Mouse (Mus musculus): ENCODE measurements around the gene Stxbp2. TPM values are rescaled to one million over a fixed set of nuclear protein-coding genes. Genes with fewer than 3 reads are reported as not detected.
A peak's percentile ranks its signal among the peaks of the same experiment; 100 is the strongest.

The Stxbp2 gene
- total RNA-seq, 2 experiments from 2014 or later, result 87.5 to 98.8 TPM

- no peak for DNase-seq (ENCODE audit: low spot score in 2 of 2)
Measured at GRCm38 (mm10) chr8:3628014-3628413, 2.7 kb upstream of the Stxbp2 start.

DNA sequence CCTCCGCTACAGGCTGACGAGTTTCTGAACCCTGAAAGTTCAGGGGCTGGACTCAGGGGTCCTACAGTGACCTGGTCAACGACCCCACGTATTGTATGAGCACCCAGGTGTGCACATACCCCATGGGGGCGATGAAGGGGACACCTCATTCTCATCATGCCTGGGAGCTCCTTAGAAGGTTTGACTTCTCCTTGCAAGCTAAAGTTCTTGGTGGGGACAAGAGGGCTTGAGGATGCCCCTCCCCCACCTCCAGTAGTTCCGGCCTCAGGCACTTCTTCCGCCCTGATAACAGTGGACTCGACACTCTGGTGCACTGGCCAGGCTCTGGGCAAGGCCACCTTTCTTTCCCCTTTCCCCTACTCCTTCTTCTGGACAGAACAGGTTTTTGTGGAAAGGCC, 722 bp downstream of the Stxbp2 start:
- DNase-seq (ENCODE audit: low spot score in 2 of 2), result no peak

DNA sequence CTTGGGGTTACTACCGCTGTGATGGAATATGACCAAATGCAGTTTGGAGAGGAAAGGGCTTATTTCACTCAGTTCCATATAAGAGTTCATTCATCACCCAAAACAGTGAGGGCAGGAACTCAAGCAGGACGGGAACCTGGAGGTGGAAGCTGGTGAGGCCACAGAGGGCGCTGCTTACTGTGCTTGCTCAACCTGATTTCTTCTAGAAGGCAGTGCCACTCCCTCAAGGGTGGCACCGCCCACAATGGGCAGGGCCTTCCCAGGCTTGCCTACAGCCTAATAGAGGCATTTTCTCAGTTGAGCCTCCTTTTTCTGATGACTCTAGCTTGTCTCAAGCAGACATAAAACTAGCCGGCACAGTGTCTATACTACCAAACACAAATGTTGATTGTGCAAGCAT, 15.0 kb downstream of the Stxbp2 start:
- peak; percentile 24 to 42 for DNase-seq (ENCODE audit: low spot score in 2 of 2)

GRCm38 (mm10) chr8:3646824-3647531, 16.2 kb downstream of the Stxbp2 start:
- no peak for DNase-seq (ENCODE audit: low spot score in 2 of 2)

DNA sequence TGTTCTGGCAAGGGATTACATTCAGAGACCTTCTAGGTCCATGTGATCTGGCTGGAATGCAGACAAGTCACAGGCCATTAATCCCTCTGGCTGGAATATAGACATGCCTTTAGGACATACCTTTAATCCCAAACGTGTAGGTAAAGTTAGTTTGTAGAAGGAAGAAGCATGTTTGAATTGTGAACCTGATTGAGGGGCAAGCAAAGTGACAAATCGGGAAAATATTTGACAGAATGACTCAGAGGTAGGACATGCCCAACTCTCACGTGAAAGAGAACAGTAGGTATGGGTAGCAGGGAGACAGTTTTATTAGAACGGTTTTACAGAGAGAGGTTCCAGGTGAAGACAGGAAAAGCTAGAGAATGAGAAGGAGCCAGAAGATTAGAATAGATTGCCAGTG, 16.8 kb downstream of the Stxbp2 start:
- DNase-seq (ENCODE audit: low spot score in 2 of 2), result no peak

DNA sequence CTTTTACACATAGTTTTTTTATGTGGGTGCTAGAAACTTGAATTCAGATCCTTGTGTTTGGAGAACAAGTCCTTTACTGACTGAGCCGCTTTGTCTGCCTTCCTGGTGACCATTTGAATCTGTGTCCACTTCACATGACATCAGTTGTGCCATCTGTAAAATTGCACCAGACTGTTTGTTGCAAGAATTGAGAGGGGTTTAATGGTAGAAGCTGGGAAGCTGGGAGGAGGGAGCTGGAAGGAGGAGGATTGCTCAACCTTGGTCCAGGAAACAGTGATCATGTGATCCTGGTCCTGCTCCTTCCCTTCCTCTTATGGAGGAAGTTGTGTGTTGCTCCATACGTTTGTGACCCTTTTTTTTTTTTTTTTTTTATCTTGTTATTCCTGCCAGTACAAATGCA, 17.5 kb downstream of the Stxbp2 start:
- DNase-seq (ENCODE audit: low spot score in 2 of 2), result no peak

DNA sequence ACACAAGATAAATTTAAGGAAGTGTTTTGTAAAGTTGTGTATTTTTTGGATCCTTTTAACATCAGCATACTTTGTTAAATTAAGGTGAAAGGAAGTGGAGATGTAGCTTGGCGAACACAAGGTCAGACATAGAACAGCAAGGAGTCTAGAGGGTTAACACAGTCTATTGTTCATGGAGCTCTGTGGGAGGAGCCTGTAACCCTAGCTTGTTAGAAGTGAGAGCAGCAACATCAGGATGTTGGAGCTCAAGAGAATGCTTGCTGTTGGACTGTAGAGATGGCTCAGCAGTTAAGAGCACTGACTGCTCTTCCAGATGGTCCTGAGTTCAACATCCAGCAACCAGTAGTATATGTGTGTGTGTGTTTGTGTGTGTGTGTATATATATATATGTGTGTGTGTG, 18.2 kb downstream of the Stxbp2 start:
- DNase-seq (ENCODE audit: low spot score in 2 of 2), result no peak

DNA sequence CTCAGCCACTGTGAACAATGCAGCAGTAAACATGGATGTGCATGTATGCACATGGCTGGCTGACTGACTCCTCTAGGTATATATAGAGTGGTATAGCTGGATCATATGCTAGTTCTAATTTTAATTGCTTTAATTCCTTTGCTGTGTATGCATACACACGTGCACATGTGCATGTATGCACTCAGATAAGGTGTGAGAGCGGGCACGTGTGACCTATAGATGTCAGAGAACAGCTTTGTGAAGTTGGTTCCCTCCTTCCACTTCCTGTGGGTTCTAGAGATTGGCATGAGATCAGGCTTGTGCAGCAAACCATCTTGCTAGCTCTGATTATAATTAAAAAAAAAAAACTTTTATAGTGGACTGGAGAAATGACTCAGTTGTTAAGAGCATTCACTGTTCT, 22.1 kb downstream of the Stxbp2 start:
- no peak for DNase-seq (ENCODE audit: low spot score in 2 of 2)

- no peak for DNase-seq (ENCODE audit: low spot score in 2 of 2)
Measured at GRCm38 (mm10) chr8:3654726-3655508, 24.2 kb downstream of the Stxbp2 start.

DNA sequence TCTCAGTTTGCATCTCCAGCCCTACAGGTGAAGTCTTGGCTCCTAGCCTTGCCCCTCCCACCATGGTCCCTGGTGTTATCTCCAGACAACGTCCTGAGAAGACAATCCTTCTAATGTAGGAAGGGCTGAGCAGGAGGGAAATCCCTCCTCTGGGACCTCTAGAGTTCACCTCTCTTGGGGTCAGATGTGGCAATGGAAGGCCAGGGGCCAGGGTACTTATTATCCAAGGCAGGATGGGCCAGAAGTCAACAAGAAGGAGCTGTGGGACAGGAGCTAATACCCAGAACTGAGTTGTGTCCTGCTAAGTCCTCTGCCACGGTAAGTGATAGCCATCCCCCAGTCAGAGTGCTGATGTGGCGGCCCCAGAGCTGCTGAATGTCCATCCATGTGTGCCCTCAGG, 24.8 kb downstream of the Stxbp2 start, which contains the start of gene Retn:
Retn (plus strand) TSS at position 245 of the 400 bp plus-strand sequence.
- no peak for DNase-seq (ENCODE audit: low spot score in 2 of 2)

- no peak for DNase-seq (ENCODE audit: low spot score in 2 of 2)
Measured at GRCm38 (mm10) chr8:3656725-3657381, 26.1 kb downstream of the Stxbp2 start.

DNA sequence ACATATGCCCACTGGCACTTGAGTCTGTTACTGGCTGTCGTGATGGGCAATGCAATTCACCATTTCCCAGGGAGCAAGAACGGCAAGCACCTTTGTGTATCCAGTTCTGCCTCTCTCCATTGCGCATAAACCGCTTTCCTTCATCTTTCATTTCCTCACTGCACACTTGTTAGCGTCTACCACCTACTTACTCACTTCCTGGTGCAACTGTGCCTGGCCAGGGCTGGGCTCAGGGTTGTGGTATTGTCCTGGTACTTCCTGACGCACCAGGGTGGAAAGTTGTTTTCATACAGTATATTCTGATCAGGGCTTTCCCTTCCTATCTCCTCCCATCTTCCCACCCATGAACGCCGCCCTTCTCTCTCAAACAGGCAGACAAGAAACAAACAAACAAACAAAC, 30.1 kb downstream of the Stxbp2 start:
- DNase-seq (ENCODE audit: low spot score in 2 of 2), result no peak

- DNase-seq (ENCODE audit: low spot score in 2 of 2), result no peak
Measured at GRCm38 (mm10) chr8:3664405-3664804, 33.6 kb downstream of the Stxbp2 start.

GRCm38 (mm10) chr8:3665507-3665906, 34.8 kb downstream of the Stxbp2 start, which contains the start of gene Mcemp1:
TSS of gene Mcemp1 (plus strand) at chr8:3665754.
- no peak for DNase-seq (ENCODE audit: low spot score in 2 of 2)

- no peak for DNase-seq (ENCODE audit: low spot score in 2 of 2)
Measured at GRCm38 (mm10) chr8:3670388-3670787, 39.6 kb downstream of the Stxbp2 start.

- DNase-seq (ENCODE audit: low spot score in 2 of 2), result peak; percentile 83 to 87
Measured at GRCm38 (mm10) chr8:3671980-3672491, 41.3 kb downstream of the Stxbp2 start, which contains the start of gene Fcor. TSS of gene Fcor (minus strand) at chr8:3672362.

GRCm38 (mm10) chr8:3674671-3675070, 43.9 kb downstream of the Stxbp2 start:
- DNase-seq (ENCODE audit: low spot score in 2 of 2), result no peak

- DNase-seq (ENCODE audit: low spot score in 2 of 2), result peak; percentile 95
Measured at GRCm38 (mm10) chr8:3676131-3676992, 45.6 kb downstream of the Stxbp2 start, which contains the start of gene Trappc5. TSS of gene Trappc5 (plus strand) at chr8:3676299.

DNA sequence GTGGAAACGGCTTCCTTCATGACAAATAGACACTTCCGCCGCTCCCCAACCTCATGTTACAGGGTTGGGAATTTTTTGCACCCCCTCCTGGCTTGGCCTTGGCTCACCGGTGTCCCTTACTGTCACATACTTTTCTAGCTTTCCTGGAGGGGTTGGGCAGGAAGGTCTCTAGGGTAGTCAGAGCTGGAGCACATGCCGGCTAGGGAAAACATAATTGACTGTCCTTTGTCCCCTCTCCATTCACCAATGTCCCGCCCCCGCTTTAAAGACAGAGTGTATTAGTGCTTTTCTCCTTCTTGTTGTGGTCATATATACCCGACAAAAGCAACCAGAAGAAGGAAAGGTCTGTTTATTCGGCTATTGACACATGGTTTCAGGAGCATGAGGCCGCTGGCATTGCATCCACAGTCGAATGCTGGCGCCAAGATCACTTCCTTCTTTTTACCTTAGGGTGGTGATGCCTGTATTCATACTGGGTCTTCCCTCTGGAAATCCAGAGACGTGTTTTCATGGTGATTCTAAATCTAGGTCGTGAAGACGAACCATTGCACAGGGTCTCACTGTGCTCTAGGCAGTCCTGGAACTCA, 46.3 kb downstream of the Stxbp2 start:
- DNase-seq (ENCODE audit: low spot score in 2 of 2), result peak in 1 of 2 experiments; percentile 14

DNA sequence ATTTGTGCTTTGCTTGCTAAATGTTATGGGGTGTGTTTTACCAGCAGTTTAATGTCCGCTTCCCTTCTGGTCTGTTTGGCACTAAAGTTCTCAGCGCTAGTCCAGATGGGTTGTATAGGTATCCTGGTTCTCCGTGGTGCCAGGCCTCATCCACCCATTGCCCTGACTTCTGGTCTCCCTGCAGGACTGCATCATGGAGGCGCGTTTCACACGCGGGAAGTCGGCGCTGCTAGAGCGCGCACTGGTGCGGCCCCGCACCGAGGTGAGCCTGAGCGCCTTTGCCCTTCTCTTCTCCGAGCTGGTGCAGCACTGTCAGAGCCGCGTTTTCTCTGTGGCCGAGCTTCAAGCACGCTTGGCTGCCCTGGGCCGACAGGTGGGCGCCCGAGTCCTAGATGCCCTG, 48.1 kb downstream of the Stxbp2 start:
- no peak for DNase-seq (ENCODE audit: low spot score in 2 of 2)
